Mouse (Mus musculus): ENCODE results near the gene D6Wsu163e. TPM values are rescaled to one million over a fixed set of nuclear protein-coding genes. Genes with fewer than 3 reads are reported as not detected.

Gene D6Wsu163e
- total and polyA plus RNA-seq, 3 experiments = 28.4 to 31.4 TPM; not detected in 1

DNA sequence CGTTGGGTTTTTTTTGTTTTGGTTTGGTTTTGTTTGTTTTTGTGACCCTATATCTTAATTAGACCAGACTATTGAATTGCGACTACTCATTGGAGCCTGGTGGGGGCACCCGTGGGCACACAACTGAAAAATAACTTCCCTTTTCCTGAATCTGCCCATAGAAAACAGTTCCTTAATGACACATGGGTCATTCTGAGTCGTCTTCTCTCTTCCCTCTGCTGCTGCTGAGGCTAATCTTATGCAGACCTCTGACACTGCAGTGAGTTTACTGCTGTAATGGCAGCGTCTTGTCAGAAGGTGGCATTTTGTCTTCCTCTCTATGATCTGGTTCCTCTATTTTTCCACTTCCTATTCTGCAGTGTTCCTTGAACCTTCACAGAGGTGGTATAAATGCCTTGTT, 689 bp downstream of the D6Wsu163e start:
- Histone ChIP-seq H3K9ac (ENCODE audit: control insufficient read depth, low read depth, low read length, poor library complexity, severe bottlenecking) (peak overlapping the region; percentile 80), H3K4me3 (ENCODE audit: control insufficient read depth in 1 of 2, insufficient read depth in 1 of 2, low read depth in 2 of 2, low read length in 2 of 2) (peak overlapping the region; percentile 82 to 91), H3K79me2 (ENCODE audit: control insufficient read depth, insufficient read depth, low read length, poor library complexity) (peaks cover 20% of the 10 kb centered on the region), H3K9me3 (replicated peaks; ENCODE audit: insufficient read depth, low read length) (no peaks in the 10 kb centered on the region), H3K27ac (ENCODE audit: control insufficient read depth, low read depth, low read length) (peak overlapping the region; percentile 81), H3K4me1 (ENCODE audit: control insufficient read depth in 1 of 2, insufficient read depth in 2 of 2, low read length in 2 of 2) (peaks cover 0 to 8% of the 10 kb centered on the region in 2 experiments; a peak in 1 of 4 replicates), H3K36me3 (ENCODE audit: control insufficient read depth in 1 of 2, insufficient read depth in 2 of 2, low read length in 2 of 2) (peaks cover 2 to 15% of the 10 kb centered on the region in 2 experiments; a peak in 2 of 4 replicates), H3K27me3 (ENCODE audit: control insufficient read depth in 1 of 2, insufficient read depth in 2 of 2, low read length in 2 of 2) (no peaks in the 10 kb centered on the region)
- DNase-seq (ENCODE audit: low read depth, low spot score) = peak; percentile 89
- TF ChIP-seq UBTF (IDR thresholded peaks at IDR 0.05; ENCODE audit: borderline replicate concordance, insufficient read depth, low read depth, low read length) = no peak
- no peak for TF ChIP-seq ZMIZ1 (IDR thresholded peaks at IDR 0.05; ENCODE audit: low read depth, low read length)
- TF ChIP-seq TAL1 (IDR thresholded peaks at IDR 0.05; ENCODE audit: low read length) = no peak
- peak; percentile 24 for TF ChIP-seq RAD21 (IDR thresholded peaks at IDR 0.05; ENCODE audit: low read depth, low read length)
- TF ChIP-seq ETS1 (IDR thresholded peaks at IDR 0.05; ENCODE audit: low read depth, low read length) = peak; percentile 49; the same call in 1 of the 2 replicates
- TF ChIP-seq SIN3A (IDR thresholded peaks at IDR 0.05; ENCODE audit: low read length) = no peak
- TF ChIP-seq USF2 (IDR thresholded peaks at IDR 0.05; ENCODE audit: borderline replicate concordance in 1 of 2, insufficient read depth in 1 of 2, low read depth in 1 of 2, low read length in 2 of 2) = no peak
- peak; percentile 34 to 71 (median 63); a peak in 4 of 6 replicates for TF ChIP-seq CTCF (IDR thresholded peaks at IDR 0.05 in 2 of 3, conservative IDR thresholded peaks at IDR 0.05 in 1 of 3; ENCODE audit: control insufficient read depth in 1 of 3, insufficient read depth in 1 of 3, low read depth in 2 of 3, low read length in 3 of 3, poor library complexity in 1 of 3, severe bottlenecking in 1 of 3)
- TF ChIP-seq ZNF384 (IDR thresholded peaks at IDR 0.05; ENCODE audit: low read depth, low read length) = peak; percentile 25; the same call in 1 of the 2 replicates
- TF ChIP-seq MYC (IDR thresholded peaks at IDR 0.05; ENCODE audit: low read depth, low read length) = peak; percentile 64; the same call in 1 of the 2 replicates
- TF ChIP-seq MAFK (IDR thresholded peaks at IDR 0.05; ENCODE audit: borderline replicate concordance, low read depth, low read length) = no peak
- TF ChIP-seq JUND (IDR thresholded peaks at IDR 0.05; ENCODE audit: low read depth, low read length) = no peak
- peak; percentile 59 for TF ChIP-seq SMC3 (IDR thresholded peaks at IDR 0.05; ENCODE audit: low read depth, low read length)
- 0 out of 4 replicates have a peak, but pooled peaks of 1 of the 2 experiments have one; percentile 8 for TF ChIP-seq POLR2A (IDR thresholded peaks at IDR 0.05; ENCODE audit: control insufficient read depth in 1 of 2, insufficient read depth in 1 of 2, low read depth in 1 of 2, low read length in 2 of 2, poor library complexity in 1 of 2)
- TF ChIP-seq BHLHE40 (IDR thresholded peaks at IDR 0.05; ENCODE audit: borderline replicate concordance, low read depth, low read length) = no peak
- TF ChIP-seq POLR2AphosphoS2 (IDR thresholded peaks at IDR 0.05; ENCODE audit: low read length) = no peak
- no peak for TF ChIP-seq CHD1 (IDR thresholded peaks at IDR 0.05; ENCODE audit: low read depth, low read length)
- TF ChIP-seq RCOR1 (IDR thresholded peaks at IDR 0.05; ENCODE audit: low read depth, low read length) = no peak
- TF ChIP-seq ZKSCAN1 (IDR thresholded peaks at IDR 0.05; ENCODE audit: low read depth, low read length) = no peak
- TF ChIP-seq E2F4 (IDR thresholded peaks at IDR 0.05; ENCODE audit: borderline replicate concordance, low read depth, low read length) = no peak
- no peak for TF ChIP-seq KAT2A (conservative IDR thresholded peaks at IDR 0.05; ENCODE audit: low read depth, low read length)
- no peak for TF ChIP-seq CHD2 (IDR thresholded peaks at IDR 0.05; ENCODE audit: low read length)
- peak; percentile 58; the same call in 1 of the 2 replicates for TF ChIP-seq MAX (IDR thresholded peaks at IDR 0.05; ENCODE audit: low read length)
- no peak for TF ChIP-seq NRF1 (IDR thresholded peaks at IDR 0.05; ENCODE audit: insufficient read depth, low read depth, low read length, poor library complexity, severe bottlenecking)
- TF ChIP-seq MAZ (IDR thresholded peaks at IDR 0.05; ENCODE audit: low read depth, low read length) = 0 out of 2 replicates have a peak, but pooled peaks have one; percentile 11
- no peak for TF ChIP-seq TCF12 (IDR thresholded peaks at IDR 0.05; ENCODE audit: low read depth, low read length)
- TF ChIP-seq GATA1 (IDR thresholded peaks at IDR 0.05; ENCODE audit: low read depth, low read length) = no peak
- no peak for TF ChIP-seq USF1 (IDR thresholded peaks at IDR 0.05; ENCODE audit: low read depth, low read length)
- no peak for TF ChIP-seq MXI1 (IDR thresholded peaks at IDR 0.05; ENCODE audit: low read depth, low read length)
- peak; percentile 67 for TF ChIP-seq ELF1 (IDR thresholded peaks at IDR 0.05; ENCODE audit: low read depth, low read length)
- 0 out of 2 replicates have a peak, but pooled peaks have one; percentile 27 for TF ChIP-seq NELFE (IDR thresholded peaks at IDR 0.05; ENCODE audit: low read depth, low read length)
- TF ChIP-seq EP300 (IDR thresholded peaks at IDR 0.05; ENCODE audit: low read depth in 1 of 2, low read length in 2 of 2) = peak in 1 of 2 experiments; percentile 54; a peak in 1 of 4 replicates
- TF ChIP-seq ZC3H11A (IDR thresholded peaks at IDR 0.05; ENCODE audit: low read depth, low read length) = peak; percentile 34
- TF ChIP-seq POLR2AphosphoS5 (IDR thresholded peaks at IDR 0.05; ENCODE audit: borderline replicate concordance, low read depth, low read length) = no peak
- no peak for TF ChIP-seq GABPA (IDR thresholded peaks at IDR 0.05; ENCODE audit: low read depth, low read length)
- 0 out of 2 replicates have a peak, but pooled peaks have one; percentile 29 for TF ChIP-seq MYB (IDR thresholded peaks at IDR 0.05; ENCODE audit: low read depth, low read length)
- TF ChIP-seq MEF2A (IDR thresholded peaks at IDR 0.05; ENCODE audit: extremely low read depth, insufficient replicate concordance, low read depth, low read length, poor library complexity, severe bottlenecking) = no peak
